Mouse (Mus musculus) hindbrain, embryonic 15.5 days (tissue): ENCODE measurements at regions not wholly inside any gene's neighbourhood (a gene's known extent, or its start where the extent isn't known, plus 50 kb on each side); places are given as distances from the start of the nearest gene placed in this dataset.

ENCODE experiments used
- ATAC-seq: fragments of 200-750 bp; cut with Nextera tagmentation; 2 replicates; pipeline ENCODE4 v1.8.0; 2017; ENCODE audit warnings: low read depth, moderate number of reproducible peaks, moderate TSS enrichment; ENCODE audit not compliant: low FRiP score
- H3K27ac ChIP-seq: fragments of 300-500 bp; sonication (generic); replicated peaks from 2 replicates; pipeline ENCODE4 v1.5.1; 2015; ENCODE audit warnings: mild to moderate bottlenecking, inconsistent platforms
- H3K27me3 ChIP-seq: fragments of 300-500 bp; sonication (generic); 2 replicates; pipeline ENCODE4 v1.6.1; 2015; ENCODE audit warnings: control low read depth, inconsistent platforms
- H3K36me3 ChIP-seq: fragments of 300-500 bp; sonication (generic); 2 replicates; pipeline ENCODE4 v1.6.1; 2015; ENCODE audit warnings: control low read depth, inconsistent platforms
- H3K4me1 ChIP-seq: fragments of 300-500 bp; sonication (generic); replicated peaks from 2 replicates; pipeline ENCODE4 v1.6.1; 2015; ENCODE audit warnings: control low read depth, inconsistent platforms
- H3K4me2 ChIP-seq: fragments of 300-500 bp; sonication (generic); 2 replicates; pipeline ENCODE4 v1.6.1; 2015; ENCODE audit warnings: moderate library complexity, mild to moderate bottlenecking, inconsistent platforms
- H3K4me3 ChIP-seq: fragments of 300-500 bp; sonication (generic); 2 replicates; pipeline ENCODE4 v1.5.1; 2015; ENCODE audit warnings: mild to moderate bottlenecking, inconsistent platforms
- H3K9ac ChIP-seq: fragments of 300-500 bp; sonication (generic); 2 replicates; pipeline ENCODE4 v1.6.1; 2015; ENCODE audit warnings: inconsistent platforms
- H3K9me3 ChIP-seq: fragments of 300-500 bp; sonication (generic); 2 replicates; pipeline ENCODE4 v1.6.1; 2016; ENCODE audit warnings: control low read depth, inconsistent platforms
- WGBS: fragments of 180-500 bp; shearing (Covaris S2); methylation state at CpG from one replicate; pipeline ENCODE4 v1.1.7; 2015; 5-methylcytosine and 5-hydroxymethylcytosine counted together

DNA sequence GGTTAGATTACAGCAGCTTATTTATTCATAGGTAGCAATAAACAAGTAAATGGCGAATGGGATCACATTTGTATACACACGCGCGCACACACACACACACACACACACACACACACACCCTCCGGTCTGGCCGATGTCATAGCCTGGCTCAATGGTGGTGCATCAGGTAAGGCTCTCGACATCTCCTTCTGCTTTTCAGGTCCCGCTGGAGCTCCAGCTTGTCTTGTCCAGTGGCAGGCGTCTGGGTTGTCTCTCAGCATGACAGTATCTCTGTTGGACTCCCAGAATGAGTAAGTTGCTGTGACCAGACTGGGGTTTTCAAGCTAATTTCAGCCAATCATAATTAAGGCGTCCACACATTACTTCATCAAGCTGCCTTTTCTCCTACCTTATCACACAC lies 131.8 kb downstream of the 1810013L24Rik start:
- Histone ChIP-seq H3K4me2 (no peak overlapping the region), H3K9ac (no peak overlapping the region), H3K36me3 (no peaks in the 10 kb centered on the region), H3K4me1 (peaks cover 7% of the 10 kb centered on the region), H3K9me3 (no peaks in the 10 kb centered on the region), H3K27me3 (no peaks in the 10 kb centered on the region), H3K27ac (no peak overlapping the region), H3K4me3 (no peak overlapping the region)
- WGBS = 84% methylated on average over 10 of the region's 10 CpGs
- no peak for ATAC-seq

GRCm38 (mm10) chr16:8993521-8994250 lies 163.8 kb downstream of the 1810013L24Rik start:
- no peak for ATAC-seq
- no peaks in the 10 kb centered on the region for H3K36me3 ChIP-seq
- H3K4me1 ChIP-seq = no peaks in the 10 kb centered on the region
- H3K9ac ChIP-seq = no peak overlapping the region
- 91% methylated on average over 7 of the region's 7 CpGs for WGBS
- no peaks in the 10 kb centered on the region for H3K27me3 ChIP-seq
- no peak overlapping the region for H3K27ac ChIP-seq
- no peak overlapping the region for H3K4me3 ChIP-seq
- no peaks in the 10 kb centered on the region; the same call in 1 of the 2 replicates for H3K9me3 ChIP-seq
- no peak overlapping the region for H3K4me2 ChIP-seq

DNA sequence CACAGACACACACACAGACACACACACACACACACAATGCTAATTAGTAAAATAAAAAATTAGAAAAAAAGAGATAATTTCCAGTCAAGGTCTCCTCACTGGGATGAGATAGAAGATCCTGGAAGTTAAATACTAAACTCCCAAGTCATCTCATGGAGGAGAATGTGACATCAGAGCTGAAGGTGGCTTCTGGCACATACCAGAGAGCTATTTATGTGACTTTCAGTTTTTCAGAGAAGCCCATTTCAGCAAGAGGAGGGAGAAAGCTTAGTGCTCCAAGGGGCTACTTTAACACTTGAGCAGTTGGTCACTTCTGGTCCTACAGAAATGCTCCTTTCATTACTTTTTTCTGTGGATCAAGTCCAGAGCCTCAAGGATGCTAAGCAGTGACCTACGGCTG lies 164.6 kb downstream of the 1810013L24Rik start:
- no peaks in the 10 kb centered on the region for H3K4me1 ChIP-seq
- H3K9me3 ChIP-seq = no peaks in the 10 kb centered on the region; the same call in 1 of the 2 replicates
- H3K27me3 ChIP-seq = no peaks in the 10 kb centered on the region
- H3K4me3 ChIP-seq = no peak overlapping the region
- WGBS = 85% methylated on average over 1 of the region's 1 CpGs
- H3K36me3 ChIP-seq = no peaks in the 10 kb centered on the region
- H3K4me2 ChIP-seq = no peak overlapping the region
- ATAC-seq = no peak
- no peak overlapping the region for H3K9ac ChIP-seq
- H3K27ac ChIP-seq = no peak overlapping the region

DNA sequence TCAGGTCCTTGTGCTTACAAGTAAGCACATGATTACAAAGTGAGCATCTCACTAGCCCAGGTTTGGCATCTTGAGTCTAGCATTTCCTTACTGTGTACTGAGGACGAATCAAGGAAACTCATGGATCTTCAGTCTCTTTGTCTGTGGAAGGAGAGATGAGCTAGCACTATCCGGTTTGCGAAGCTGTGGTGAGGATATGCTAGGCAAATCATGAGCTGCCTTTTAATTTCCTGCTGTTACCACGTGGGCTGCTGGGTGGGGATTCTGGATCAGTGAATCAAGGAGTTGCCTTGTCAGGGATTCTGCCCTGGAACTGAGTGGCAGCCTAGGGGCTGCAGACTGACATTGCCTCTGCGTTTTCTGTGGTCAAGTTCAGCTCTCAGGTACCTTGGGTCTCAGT lies 167.3 kb downstream of the 1810013L24Rik start:
- H3K27me3 ChIP-seq = no peaks in the 10 kb centered on the region
- H3K9ac ChIP-seq = no peak overlapping the region
- H3K4me1 ChIP-seq = no peaks in the 10 kb centered on the region
- H3K36me3 ChIP-seq = no peaks in the 10 kb centered on the region
- no peak overlapping the region for H3K4me3 ChIP-seq
- H3K9me3 ChIP-seq = no peaks in the 10 kb centered on the region
- WGBS = 67% methylated on average over 5 of the region's 5 CpGs
- no peak overlapping the region for H3K4me2 ChIP-seq
- ATAC-seq = peak; percentile 23; the same call in 1 of the 2 replicates
- peak overlapping the region; percentile 38; the same call in 1 of the 2 replicates for H3K27ac ChIP-seq

DNA sequence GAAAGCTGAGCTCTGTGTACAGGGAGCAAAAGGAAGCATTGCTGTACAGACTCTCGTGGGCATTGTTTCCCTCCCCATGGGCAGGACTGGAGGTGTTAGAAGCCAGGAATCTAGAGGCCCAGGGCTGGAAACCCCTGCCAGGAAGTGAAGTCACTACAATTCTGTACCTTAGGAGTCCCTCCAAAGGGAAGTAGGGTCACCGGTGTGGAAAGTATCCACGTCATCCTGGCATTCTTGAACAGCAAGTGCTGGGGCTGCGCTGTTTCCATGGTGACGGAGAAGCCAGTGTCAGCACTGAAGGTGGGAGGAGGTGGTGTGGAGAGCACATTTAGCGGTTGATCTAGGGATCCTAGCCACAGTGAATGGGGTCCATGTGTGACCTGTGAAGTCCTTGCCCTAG lies 174.1 kb downstream of the 1810013L24Rik start:
- H3K27ac ChIP-seq = 0 out of 2 replicates have a peak overlapping the region, but pooled peaks have one; percentile 27
- no peak overlapping the region for H3K4me3 ChIP-seq
- H3K9me3 ChIP-seq = no peaks in the 10 kb centered on the region
- peak; percentile 77 for ATAC-seq
- peak overlapping the region; percentile 21; the same call in 1 of the 2 replicates for H3K4me2 ChIP-seq
- WGBS = 23% methylated on average over 6 of the region's 6 CpGs
- H3K4me1 ChIP-seq = peaks cover 10% of the 10 kb centered on the region; the same call in 1 of the 2 replicates
- no peak overlapping the region for H3K9ac ChIP-seq
- no peaks in the 10 kb centered on the region for H3K36me3 ChIP-seq
- 0 out of 2 replicates have a peak, but pooled peaks cover 3% of the 10 kb centered on the region for H3K27me3 ChIP-seq

GRCm38 (mm10) chr16:9005933-9006332 lies 176.0 kb downstream of the 1810013L24Rik start:
- no peak for ATAC-seq
- whole genome bisulfite sequencing = 30% methylated on average over 5 of the region's 5 CpGs
- Histone ChIP-seq H3K4me1 (peaks cover 13% of the 10 kb centered on the region; the same call in 1 of the 2 replicates), H3K4me2 (no peak overlapping the region), H3K27me3 (peaks cover 7% of the 10 kb centered on the region; the same call in 1 of the 2 replicates), H3K4me3 (no peak overlapping the region), H3K9ac (no peak overlapping the region), H3K9me3 (no peaks in the 10 kb centered on the region), H3K36me3 (no peaks in the 10 kb centered on the region), H3K27ac (no peak overlapping the region)

DNA sequence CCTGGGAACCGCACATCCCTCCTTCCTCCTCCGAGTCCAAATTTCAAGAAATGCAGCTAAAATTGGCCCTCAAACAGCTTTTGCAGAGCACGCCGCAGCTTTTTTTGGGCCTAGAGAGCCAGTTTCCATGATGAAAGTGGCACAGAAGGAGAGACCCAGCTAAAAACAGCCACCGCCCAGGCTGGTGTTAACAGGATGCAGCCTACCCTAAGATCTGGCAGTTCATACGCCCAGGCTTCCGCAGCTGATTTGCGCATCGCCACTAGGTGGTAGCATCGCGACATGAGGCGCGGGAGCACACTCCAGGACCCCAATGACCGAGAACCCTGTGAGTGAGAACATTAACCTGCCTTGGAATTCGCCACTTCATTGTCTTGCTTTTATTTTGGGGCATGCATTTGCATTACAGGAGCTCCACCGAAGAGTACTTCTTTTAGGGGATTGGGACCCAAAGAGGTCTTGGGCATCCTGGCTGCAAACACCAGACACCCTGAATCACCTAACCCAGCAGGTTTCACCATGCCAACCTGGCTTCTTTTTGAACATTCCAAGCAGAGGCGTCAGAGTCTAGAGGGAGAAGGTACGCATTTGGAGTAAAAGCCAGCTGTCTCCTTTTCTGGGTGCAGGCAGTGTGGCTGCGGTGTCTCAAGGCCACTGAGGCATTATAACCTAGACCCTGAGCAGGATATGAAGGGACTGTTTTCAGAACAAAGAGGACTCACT lies 179.6 kb downstream of the 1810013L24Rik start:
- 0 out of 2 replicates have a peak, but pooled peaks cover 4% of the 10 kb centered on the region for H3K4me1 ChIP-seq
- 20% methylated on average over 19 of the region's 19 CpGs for WGBS
- H3K4me3 ChIP-seq = no peak overlapping the region
- H3K9me3 ChIP-seq = no peaks in the 10 kb centered on the region
- ATAC-seq = peak; percentile 91
- no peaks in the 10 kb centered on the region for H3K36me3 ChIP-seq
- no peak overlapping the region for H3K27ac ChIP-seq
- H3K9ac ChIP-seq = no peak overlapping the region
- H3K4me2 ChIP-seq = no peak overlapping the region
- H3K27me3 ChIP-seq = peaks cover 7% of the 10 kb centered on the region; the same call in 1 of the 2 replicates

- Histone ChIP-seq H3K9ac (no peak overlapping the region), H3K27me3 (peaks cover 7% of the 10 kb centered on the region; the same call in 1 of the 2 replicates), H3K36me3 (no peaks in the 10 kb centered on the region), H3K4me3 (no peak overlapping the region), H3K9me3 (no peaks in the 10 kb centered on the region), H3K4me1 (0 out of 2 replicates have a peak, but pooled peaks cover 3% of the 10 kb centered on the region), H3K27ac (no peak overlapping the region), H3K4me2 (no peak overlapping the region)
- 85% methylated on average over 1 of the region's 1 CpGs for WGBS
- ATAC-seq = no peak
These were observed 181.2 kb downstream of the 1810013L24Rik start for GRCm38 (mm10) chr16:9011077-9011476.

DNA sequence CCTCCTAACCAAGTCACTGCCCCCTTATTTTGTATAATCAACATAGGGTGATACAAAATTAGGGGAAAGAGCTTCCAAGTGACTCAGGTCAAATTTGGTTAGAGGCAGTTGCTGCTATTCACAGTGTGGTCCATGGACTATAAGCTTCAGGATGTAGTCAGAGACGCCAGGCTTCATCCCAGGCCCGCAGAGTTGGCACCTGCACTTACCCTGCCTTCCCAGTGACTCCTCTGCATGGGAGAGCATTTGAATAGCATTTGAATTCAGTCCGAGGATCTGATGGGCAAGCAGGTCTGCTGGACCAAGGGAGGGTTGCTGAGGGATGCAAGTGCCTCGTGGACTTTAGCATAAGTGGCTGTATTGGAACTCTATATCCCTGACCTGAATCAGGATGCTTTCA lies 181.8 kb downstream of the 1810013L24Rik start:
- Histone ChIP-seq H3K9me3 (no peaks in the 10 kb centered on the region), H3K27ac (no peak overlapping the region), H3K36me3 (no peaks in the 10 kb centered on the region), H3K9ac (no peak overlapping the region), H3K27me3 (peaks cover 7% of the 10 kb centered on the region; the same call in 1 of the 2 replicates), H3K4me3 (no peak overlapping the region), H3K4me2 (no peak overlapping the region), H3K4me1 (0 out of 2 replicates have a peak, but pooled peaks cover 3% of the 10 kb centered on the region)
- 77% methylated on average over 4 of the region's 4 CpGs for WGBS
- no peak for ATAC-seq

- no peak overlapping the region for H3K4me2 ChIP-seq
- no peak overlapping the region for H3K9ac ChIP-seq
- H3K27me3 ChIP-seq = no peaks in the 10 kb centered on the region
- no peak overlapping the region for H3K27ac ChIP-seq
- no peaks in the 10 kb centered on the region for H3K4me1 ChIP-seq
- no peaks in the 10 kb centered on the region for H3K36me3 ChIP-seq
- H3K4me3 ChIP-seq = no peak overlapping the region
- 70% methylated on average over 13 of the region's 13 CpGs for WGBS
- ATAC-seq = no peak
- H3K9me3 ChIP-seq = no peaks in the 10 kb centered on the region
These were observed 186.3 kb downstream of the 1810013L24Rik start for GRCm38 (mm10) chr16:9016040-9016761.

DNA sequence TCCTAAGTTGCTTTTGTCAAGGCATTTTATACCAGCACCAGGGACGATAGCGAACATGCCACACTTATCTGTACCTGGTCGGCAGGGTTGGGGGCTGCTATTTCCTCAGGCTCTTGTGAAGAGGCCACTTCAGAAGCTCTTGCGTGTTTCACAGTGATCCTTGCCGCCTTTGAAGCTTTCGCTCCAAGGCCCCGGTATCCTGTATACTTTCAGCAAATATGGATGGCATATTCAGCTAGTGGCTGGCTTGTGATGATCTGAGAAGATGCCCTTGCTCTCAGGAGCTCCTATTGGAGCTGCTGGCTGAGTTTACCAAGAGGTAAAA lies 186.8 kb downstream of the 1810013L24Rik start:
- H3K4me3 ChIP-seq = no peak overlapping the region
- no peaks in the 10 kb centered on the region for H3K27me3 ChIP-seq
- no peak for ATAC-seq
- H3K9ac ChIP-seq = no peak overlapping the region
- H3K4me1 ChIP-seq = no peaks in the 10 kb centered on the region
- H3K36me3 ChIP-seq = no peaks in the 10 kb centered on the region
- H3K9me3 ChIP-seq = no peaks in the 10 kb centered on the region
- no peak overlapping the region for H3K4me2 ChIP-seq
- H3K27ac ChIP-seq = no peak overlapping the region
- 94% methylated on average over 7 of the region's 7 CpGs for WGBS

DNA sequence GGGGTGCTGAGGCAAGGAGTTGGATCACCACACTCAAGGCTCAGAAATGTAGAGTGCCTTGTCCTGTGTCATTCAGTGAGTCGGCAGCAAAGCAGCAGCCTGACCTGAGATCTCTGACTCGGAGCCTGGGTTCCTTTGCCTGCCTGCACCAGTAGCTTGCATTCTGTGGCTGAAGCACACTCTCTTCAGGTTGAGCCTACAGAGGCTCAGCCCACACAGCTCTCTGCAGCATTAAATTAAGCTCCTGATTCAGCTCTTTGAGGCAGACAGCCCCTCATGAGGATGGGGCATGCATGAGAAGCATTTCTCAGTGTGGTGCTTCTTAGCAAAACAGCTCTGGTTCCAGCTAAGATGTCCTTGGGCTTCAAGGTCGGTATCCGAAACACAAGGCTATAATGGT lies 200.8 kb downstream of the 1810013L24Rik start:
- H3K27ac ChIP-seq = no peak overlapping the region

More for the DNA sequence above, 200.8 kb downstream of the 1810013L24Rik start:
- no peaks in the 10 kb centered on the region for H3K27me3 ChIP-seq
- ATAC-seq = no peak
- H3K9ac ChIP-seq = no peak overlapping the region
- WGBS = 76% methylated on average over 4 of the region's 4 CpGs
- H3K9me3 ChIP-seq = no peaks in the 10 kb centered on the region
- no peak overlapping the region for H3K4me2 ChIP-seq
- H3K36me3 ChIP-seq = no peaks in the 10 kb centered on the region
- no peaks in the 10 kb centered on the region for H3K4me1 ChIP-seq
- no peak overlapping the region for H3K4me3 ChIP-seq
